Mouse (Mus musculus) lung, postnatal 10 days (tissue): ENCODE results near the gene Lmo1.
"Not testable (repeated sequence)": the region's sequence is repeated elsewhere in the genome, so short reads cannot be mapped to it uniquely, and the experiment has no call there.

Experiments
- DNase-seq: peaks from one replicate; pipeline ENCODE4 v3.0.0; 2021

Lmo1 gene

GRCm38 (mm10) chr7:109174337-109174948 is 564 bp downstream of the Lmo1 start:
- DNase-seq = peak; percentile 46

DNA sequence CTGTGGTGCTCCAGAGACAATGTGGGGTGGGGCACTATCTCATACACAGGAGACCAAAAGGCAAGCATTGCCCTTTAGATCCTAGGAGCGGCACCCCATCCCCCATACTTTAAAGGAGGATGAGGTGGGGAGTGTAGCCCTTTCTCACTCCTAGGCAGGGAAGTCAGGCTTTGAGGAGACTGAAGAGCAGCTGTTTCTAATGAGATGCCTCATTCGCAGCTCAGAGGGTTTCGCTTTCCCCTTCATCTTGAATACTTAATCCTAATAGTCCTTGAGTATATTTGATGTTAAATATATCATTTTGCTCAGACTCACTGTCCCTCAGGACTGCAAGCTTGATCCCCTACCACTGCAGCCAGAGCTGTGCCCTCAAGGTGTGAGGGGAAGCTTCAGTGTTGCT is 3.1 kb downstream of the Lmo1 start:
- DNase-seq = no peak

DNA sequence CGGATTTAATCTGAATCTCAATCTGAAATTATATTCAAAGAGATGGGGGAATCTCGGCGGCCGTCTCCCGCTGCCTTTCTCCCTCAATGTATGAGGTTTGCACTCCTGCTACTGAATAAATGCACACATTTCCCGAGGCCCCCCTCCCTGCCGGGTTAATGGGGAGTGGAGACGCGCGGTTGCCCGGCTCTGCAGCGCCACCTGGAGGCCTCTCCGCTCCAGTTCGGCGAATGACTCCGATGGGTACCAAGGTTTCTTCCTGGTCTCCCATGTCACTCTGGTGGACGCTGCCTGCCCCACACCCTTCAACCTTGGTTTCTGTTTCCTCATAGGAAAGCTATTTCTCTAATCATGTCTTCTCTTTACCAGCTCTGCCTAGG is 4.6 kb downstream of the Lmo1 start:
- peak; percentile 84 for DNase-seq

DNA sequence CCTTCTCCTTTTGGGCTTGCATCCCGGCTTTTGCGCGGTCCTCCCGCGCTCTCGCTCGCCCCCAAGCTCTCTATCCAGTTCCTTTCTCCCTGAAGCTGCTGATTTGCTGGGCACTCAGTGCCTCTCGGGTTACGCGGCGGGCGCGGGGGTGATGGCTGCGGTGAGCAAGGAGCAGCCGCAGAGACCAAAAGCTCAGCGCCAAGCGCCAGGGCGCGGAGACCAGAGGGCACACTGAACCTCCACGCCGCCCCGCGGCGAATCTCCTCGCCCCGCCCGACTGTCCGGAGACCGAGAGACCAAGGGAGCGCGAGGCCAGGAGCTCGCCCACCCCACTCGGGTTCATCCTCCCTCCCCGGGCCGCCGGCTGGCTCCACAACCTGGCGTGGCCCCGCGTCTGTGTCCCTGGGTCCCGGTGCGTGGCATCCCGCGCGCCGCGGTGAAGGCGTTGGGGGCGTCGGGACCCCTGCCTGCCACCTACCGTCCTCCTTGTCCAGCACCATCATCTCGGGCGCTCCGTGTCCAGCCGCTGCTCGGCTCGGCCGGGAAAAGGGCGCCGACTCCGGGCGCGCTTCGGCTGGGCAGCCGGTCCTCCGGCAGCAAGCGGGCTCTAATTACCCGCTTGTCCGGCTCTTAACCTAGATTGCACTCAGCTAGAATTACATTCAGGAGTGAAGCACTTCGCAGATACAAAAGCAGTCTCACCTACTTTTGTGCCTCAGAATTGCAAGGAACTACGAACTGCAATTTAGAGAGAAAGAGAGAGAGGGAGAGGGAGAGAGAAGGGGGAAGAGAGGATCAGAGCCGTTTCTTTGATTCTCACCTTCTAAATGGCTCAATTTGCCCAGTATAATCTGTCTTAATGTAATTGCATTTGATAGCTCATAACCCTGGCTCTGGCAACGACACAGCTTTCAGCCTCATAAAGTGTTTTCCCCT is 5.2 kb downstream of the Lmo1 start:
- no peak for DNase-seq

GRCm38 (mm10) chr7:109168716-109169115 is 6.3 kb downstream of the Lmo1 start:
- no peak for DNase-seq

DNA sequence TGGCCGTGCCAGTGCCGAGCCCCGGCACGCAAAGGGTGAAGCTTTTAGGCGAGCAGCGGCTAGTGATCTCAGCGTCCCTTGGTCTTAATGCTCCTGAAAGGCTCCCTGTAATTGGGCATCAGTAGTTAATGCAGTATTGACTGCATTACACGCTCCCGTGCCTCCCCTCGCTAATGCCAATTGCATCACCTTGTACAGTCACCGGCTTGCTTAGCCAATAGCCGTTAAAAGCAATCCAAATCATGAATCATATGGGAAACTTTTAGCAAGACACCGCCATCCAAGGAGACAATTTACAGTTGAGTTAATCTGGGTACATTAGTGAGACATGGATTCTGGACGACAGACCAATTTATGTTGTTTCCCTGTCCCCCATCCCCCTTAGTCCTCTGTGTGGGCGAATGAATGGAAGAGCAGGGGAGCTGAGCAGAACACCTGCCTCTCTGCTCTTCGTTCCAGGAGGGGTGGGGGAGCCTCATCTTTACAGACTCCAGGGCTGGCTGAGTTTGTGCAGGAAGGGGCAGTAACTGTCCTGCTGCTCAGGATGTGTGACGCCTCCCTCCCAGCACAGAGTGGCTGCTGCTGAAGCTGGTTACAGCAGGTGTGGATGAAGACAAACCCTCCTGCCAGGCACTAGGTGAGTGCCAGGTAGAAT is 8.9 kb downstream of the Lmo1 start:
- DNase-seq = no peak

DNA sequence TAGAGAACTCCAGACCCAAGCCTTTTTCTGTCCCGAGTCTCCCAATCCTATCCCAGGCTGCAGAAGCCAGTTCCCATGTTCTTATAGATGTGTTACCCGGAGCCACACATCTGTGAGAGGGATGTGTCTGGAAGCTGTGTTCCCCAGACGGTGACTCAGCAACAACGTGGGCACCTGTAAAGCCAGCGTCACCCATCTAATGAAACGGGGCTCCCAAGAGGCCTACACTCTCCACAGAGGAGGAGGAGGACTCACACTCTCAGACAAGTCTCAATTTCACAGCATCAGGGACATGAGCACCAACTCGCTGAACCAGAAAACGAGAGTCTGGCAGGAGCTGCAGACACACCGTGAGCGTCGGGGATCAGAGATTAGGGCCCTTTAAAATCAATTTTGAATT is 20.7 kb downstream of the Lmo1 start:
- no peak for DNase-seq

GRCm38 (mm10) chr7:109153538-109153937 is 21.5 kb downstream of the Lmo1 start:
- DNase-seq = no peak

- DNase-seq = no peak
Measured at GRCm38 (mm10) chr7:109151088-109151487, 23.9 kb downstream of the Lmo1 start.

DNA sequence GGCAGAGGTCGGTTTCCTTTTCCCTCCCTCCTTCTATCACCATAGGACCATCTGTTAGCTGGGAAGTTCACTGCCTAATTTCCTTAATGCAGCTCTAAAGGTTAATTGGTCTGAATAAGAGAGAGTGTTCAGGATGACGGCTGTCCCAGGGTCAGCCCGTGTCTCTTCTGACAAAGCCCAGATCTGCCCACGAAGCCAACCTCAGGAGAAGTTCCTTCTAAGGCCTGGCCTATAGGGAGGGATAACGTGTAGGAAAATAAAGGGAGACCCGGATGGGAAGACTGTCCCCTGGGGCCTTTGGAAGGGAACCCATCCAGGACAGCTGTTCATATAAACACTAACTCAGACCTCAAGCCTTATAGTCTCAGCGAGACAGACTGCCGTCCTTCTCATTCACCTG is 29.8 kb downstream of the Lmo1 start:
- DNase-seq = no peak

GRCm38 (mm10) chr7:109144705-109145104 is 30.3 kb downstream of the Lmo1 start:
- no peak for DNase-seq

DNA sequence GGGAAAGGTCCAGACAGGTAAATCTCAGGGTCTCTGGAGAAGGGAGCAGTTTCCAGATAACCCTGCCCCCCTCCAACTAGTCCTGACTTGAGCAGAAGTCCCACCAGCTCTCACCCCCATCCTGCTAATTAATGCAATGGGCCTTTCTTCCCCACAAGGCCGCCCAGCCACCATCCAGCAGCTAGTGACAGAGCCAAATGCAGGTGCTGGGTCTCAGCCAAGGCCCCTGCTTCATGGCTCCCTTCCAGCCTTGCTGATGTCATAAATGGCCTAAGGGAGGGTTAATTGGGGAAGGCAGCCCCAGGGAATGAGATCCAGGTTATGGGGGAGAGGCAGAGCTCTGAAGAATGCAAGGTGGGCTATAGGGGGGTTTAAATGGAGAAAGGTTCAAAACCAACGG is 32.4 kb downstream of the Lmo1 start:
- DNase-seq = no peak

DNA sequence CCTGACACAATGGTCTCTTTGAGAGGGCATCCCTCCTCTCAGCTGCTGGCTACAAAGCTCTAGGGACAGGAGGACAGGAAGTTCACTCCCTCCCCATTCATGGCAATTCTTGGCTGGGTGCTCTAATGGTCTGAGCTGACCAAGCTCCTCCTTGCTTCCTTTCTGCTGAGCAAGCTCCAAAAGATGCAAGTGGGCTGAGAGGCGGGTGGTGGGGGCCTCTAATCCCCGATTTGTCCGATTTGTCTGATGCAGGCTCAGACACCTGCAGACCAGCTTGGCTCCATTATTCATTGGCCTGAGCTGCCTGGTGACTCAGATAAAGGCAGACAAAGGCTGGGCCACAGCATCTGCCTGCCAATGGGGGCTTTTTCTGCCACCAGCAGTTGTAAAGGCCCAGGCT is 33.3 kb downstream of the Lmo1 start:
- DNase-seq = no peak

DNA sequence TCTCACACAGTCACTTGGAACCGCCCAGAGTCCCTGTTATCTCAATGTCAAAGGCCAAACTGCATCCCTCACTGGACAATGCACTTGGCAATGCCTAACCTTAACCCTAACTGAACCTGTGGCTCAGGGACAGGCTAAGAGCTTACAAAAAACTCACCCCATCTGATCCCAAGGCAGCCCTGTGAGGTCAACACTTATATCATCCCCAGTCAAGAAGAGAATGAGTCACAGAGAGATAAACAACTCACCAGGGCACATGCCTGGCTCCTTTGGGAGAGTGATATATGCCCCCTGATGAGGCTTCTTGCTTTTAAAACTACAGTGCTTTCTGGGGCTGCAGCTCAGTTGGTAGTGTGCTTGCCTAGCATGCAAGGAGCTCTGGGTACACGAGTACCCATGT is 34.0 kb downstream of the Lmo1 start:
- DNase-seq = no peak

GRCm38 (mm10) chr7:109139405-109139804 is 35.6 kb downstream of the Lmo1 start:
- DNase-seq = peak; percentile 91

DNA sequence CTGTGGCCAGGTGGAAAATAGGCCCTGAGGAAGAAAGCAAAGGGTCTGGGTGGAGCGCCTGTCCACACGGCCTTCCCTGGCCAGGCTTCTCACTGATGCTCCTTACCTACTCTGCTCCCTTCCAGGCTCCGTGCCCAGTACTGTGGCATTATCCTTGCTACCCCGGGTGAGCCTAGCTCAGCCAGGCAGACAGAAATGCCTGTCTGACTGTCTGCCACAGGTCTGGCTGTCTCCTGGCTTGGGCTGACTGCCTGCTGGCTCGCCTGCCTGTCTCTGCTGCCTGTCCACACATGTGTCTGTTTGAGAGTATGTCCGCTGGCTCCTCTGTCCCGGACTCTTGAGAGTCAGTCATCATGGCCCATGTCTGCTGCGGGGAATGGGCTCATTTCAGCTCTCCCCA is 37.6 kb downstream of the Lmo1 start:
- DNase-seq = no peak

GRCm38 (mm10) chr7:109131565-109131964 is 43.4 kb downstream of the Lmo1 start:
- no peak for DNase-seq

GRCm38 (mm10) chr7:109129946-109130686 is 44.9 kb downstream of the Lmo1 start:
- DNase-seq = no peak

GRCm38 (mm10) chr7:109129442-109129841 is 45.6 kb downstream of the Lmo1 start:
- DNase-seq = peak; percentile 33

DNA sequence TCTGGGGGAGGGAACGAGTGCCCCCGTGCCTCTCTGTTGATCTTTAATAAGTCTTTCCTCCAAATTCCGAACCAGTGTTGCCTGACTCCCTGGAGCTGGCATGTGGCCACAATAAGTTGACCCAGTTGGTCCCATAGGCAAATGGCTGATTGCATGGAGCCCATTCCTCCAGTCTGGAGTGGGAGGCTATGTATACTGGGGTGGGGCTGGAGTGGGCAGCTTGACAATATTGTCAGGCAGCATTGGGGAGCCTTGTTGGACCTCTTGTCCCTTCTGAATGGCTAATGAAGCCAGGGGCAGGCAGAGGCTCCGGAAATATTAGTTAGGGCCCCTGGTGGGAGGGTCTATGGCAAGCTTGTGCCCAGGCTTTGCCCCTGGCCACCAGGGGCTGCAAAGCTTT is 59.1 kb downstream of the Lmo1 start:
- no peak for DNase-seq

DNA sequence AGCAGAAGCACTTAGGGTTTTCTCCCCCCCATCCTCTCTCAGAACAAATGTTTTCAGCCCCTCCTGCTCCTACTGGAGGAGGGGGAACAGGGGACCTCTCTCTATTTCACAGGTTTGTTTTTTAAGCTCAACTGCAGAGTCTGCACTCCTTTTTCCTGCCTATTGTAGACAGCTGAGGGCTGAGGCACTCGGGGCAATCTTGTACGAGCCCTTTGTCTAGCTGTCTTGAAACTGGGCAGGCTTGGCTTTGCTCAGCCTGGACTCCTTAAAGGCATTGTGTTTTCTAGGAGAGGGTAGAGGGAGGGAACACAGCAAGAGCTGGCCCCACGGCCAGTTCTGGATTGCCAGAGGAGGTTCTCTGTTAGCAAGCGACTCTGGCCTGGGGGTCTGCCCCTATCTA is 59.5 kb downstream of the Lmo1 start:
- not testable (repeated sequence) for DNase-seq

DNA sequence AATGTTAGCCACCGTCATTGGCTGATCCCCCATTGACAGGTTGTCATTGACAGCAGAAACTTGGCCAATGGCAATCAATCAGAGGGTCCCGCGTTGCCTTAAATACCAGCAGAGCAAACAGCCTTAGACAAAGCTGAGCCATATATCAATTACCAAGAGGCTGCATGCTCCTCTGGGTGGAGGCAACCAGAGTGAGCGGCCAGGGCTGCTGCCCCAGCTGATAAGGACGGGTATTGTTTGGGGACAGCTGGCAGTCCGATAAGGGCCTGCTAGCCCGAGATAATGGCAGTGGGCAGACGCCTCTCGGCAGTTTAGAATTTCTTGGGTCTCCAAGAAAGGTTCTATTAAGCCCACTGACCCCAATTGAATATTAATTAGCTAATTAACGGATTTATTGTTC is 60.1 kb downstream of the Lmo1 start:
- DNase-seq = no peak

DNA sequence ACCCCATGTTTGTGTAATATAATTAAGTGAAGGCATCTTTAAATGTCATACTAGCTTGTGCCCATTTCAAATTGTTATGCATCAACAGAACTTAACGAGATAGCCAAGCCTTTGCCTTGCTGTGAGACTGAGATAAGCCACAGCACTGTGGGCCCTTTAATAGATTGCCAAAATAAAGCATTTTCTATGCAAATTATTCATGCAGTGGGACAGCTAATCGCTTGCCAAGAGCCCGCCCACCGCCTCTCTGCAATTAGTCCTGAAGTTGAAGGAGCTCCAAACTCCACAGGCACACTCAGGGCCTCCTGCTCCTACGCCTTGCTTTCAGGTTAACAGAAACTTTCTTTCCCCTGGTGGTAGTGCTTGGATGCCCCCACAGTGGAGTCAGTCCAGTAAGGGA is 64.0 kb downstream of the Lmo1 start:
- no peak for DNase-seq
